Mouse (Mus musculus) testis, adult 2 months (tissue): ENCODE data around the gene Atp13a5. TPM values are rescaled to one million over a fixed set of nuclear protein-coding genes. Genes with fewer than 3 reads are reported as not detected.

Experiments used
- H3K27ac ChIP-seq: fragments of 200-500 bp; 2 replicates; pipeline ENCODE4 v1.5.1; 2012; ENCODE audit warnings: low read depth, low read length; ENCODE audit not compliant: control insufficient read depth, insufficient read depth
- H3K27me3 ChIP-seq: fragments of 200-500 bp; 2 replicates; pipeline ENCODE4 v1.6.1; 2012; ENCODE audit warnings: mild to moderate bottlenecking, low read length, moderate library complexity; ENCODE audit not compliant: control insufficient read depth, insufficient read depth
- H3K36me3 ChIP-seq: fragments of 200-500 bp; 2 replicates; pipeline ENCODE4 v1.6.1; 2012; ENCODE audit warnings: mild to moderate bottlenecking, low read length; ENCODE audit not compliant: control insufficient read depth, insufficient read depth
- H3K4me1 ChIP-seq: fragments of 200-500 bp; 2 replicates; pipeline ENCODE4 v1.6.1; 2012; ENCODE audit warnings: low read length; ENCODE audit not compliant: control insufficient read depth, insufficient read depth
- H3K4me3 ChIP-seq: fragments of 200-500 bp; 2 replicates; pipeline ENCODE4 v1.5.1; 2012; ENCODE audit warnings: low read depth, mild to moderate bottlenecking, low read length, moderate library complexity, mixed read lengths; ENCODE audit not compliant: control insufficient read depth
- CTCF ChIP-seq: fragments of 200-500 bp; IDR thresholded peaks from 2 replicates; pipeline ENCODE4 v1.5.1; 2012; ENCODE audit warnings: low read depth, mild to moderate bottlenecking, inconsistent platforms, low read length, moderate library complexity; ENCODE audit not compliant: control insufficient read depth, insufficient read depth, insufficient replicate concordance
- POLR2A ChIP-seq: fragments of 200-500 bp; IDR thresholded peaks from 2 replicates; pipeline ENCODE4 v1.6.1; 2012; ENCODE audit warnings: low read depth, mild to moderate bottlenecking, inconsistent platforms, low read length, moderate library complexity; ENCODE audit not compliant: control insufficient read depth
- polyA plus RNA-seq: library from polyadenylated mRNA; depleted of rRNA; stranded (reverse); fragments of >200 nt; gene quantifications from 2 replicates; pipeline ENCODE4 v1.2.3, GENCODE M21; 2012

The Atp13a5 gene
- polyA plus RNA-seq, 1 experiment, result 0.05 TPM

GRCm38 (mm10) chr16:29280691-29281090, 97.8 kb downstream of the Atp13a5 start:
- no peak overlapping the region for H3K4me3 ChIP-seq
- no peak for TF ChIP-seq POLR2A
- TF ChIP-seq CTCF, result no peak

GRCm38 (mm10) chr16:29254325-29254724, 124.2 kb downstream of the Atp13a5 start:
- TF ChIP-seq CTCF (no peak), POLR2A (no peak)

More at GRCm38 (mm10) chr16:29280691-29281090, 97.8 kb downstream of the Atp13a5 start:
- Histone ChIP-seq H3K36me3 (no peaks in the 10 kb centered on the region), H3K27me3 (no peaks in the 10 kb centered on the region), H3K27ac (no peak overlapping the region), H3K4me1 (no peaks in the 10 kb centered on the region)

GRCm38 (mm10) chr16:29235951-29236350, 142.6 kb downstream of the Atp13a5 start:
- H3K27ac ChIP-seq, result no peak overlapping the region
- no peak overlapping the region for H3K4me3 ChIP-seq
- TF ChIP-seq CTCF (no peak), POLR2A (no peak)

More at GRCm38 (mm10) chr16:29254325-29254724, 124.2 kb downstream of the Atp13a5 start:
- Histone ChIP-seq H3K4me1 (no peaks in the 10 kb centered on the region), H3K4me3 (no peak overlapping the region), H3K27me3 (no peaks in the 10 kb centered on the region), H3K27ac (no peak overlapping the region), H3K36me3 (no peaks in the 10 kb centered on the region)

GRCm38 (mm10) chr16:29216395-29217295, 161.9 kb downstream of the Atp13a5 start:
- TF ChIP-seq CTCF (no peak), POLR2A (no peak)
- H3K27me3 ChIP-seq, result no peaks in the 10 kb centered on the region
- no peak overlapping the region for H3K4me3 ChIP-seq
- no peak overlapping the region for H3K27ac ChIP-seq
- H3K4me1 ChIP-seq, result no peaks in the 10 kb centered on the region
- no peaks in the 10 kb centered on the region for H3K36me3 ChIP-seq

More at GRCm38 (mm10) chr16:29235951-29236350, 142.6 kb downstream of the Atp13a5 start:
- Histone ChIP-seq H3K36me3 (no peaks in the 10 kb centered on the region), H3K4me1 (no peaks in the 10 kb centered on the region), H3K27me3 (no peaks in the 10 kb centered on the region)

GRCm38 (mm10) chr16:29209605-29210411, 168.7 kb downstream of the Atp13a5 start, which contains the start of gene Hrasls:
Hrasls (plus strand) TSS chr16:29209695.
- Histone ChIP-seq H3K36me3 (no peaks in the 10 kb centered on the region), H3K4me1 (peaks cover 6% of the 10 kb centered on the region), H3K4me3 (peak within 1 kb of the TSS; percentile 93), H3K27ac (peak within 1 kb of the TSS; percentile 70; the same call in 1 of the 2 replicates), H3K27me3 (no peaks in the 10 kb centered on the region)
- TF ChIP-seq CTCF (no peak), POLR2A (peak; percentile 58; the same call in 1 of the 2 replicates)

- no peak for TF ChIP-seq POLR2A
- Histone ChIP-seq H3K4me3 (no peak overlapping the region), H3K4me1 (peaks cover 6% of the 10 kb centered on the region), H3K36me3 (no peaks in the 10 kb centered on the region), H3K27me3 (no peaks in the 10 kb centered on the region), H3K27ac (no peak overlapping the region)
Measured at GRCm38 (mm10) chr16:29208841-29209240, 169.7 kb downstream of the Atp13a5 start.

- Histone ChIP-seq H3K27ac (no peak overlapping the region), H3K4me1 (peaks cover 6% of the 10 kb centered on the region), H3K36me3 (no peaks in the 10 kb centered on the region), H3K27me3 (no peaks in the 10 kb centered on the region), H3K4me3 (no peak overlapping the region)
- TF ChIP-seq CTCF (no peak), POLR2A (no peak)
Measured at GRCm38 (mm10) chr16:29205581-29205980, 173.0 kb downstream of the Atp13a5 start.
